Mouse (Mus musculus) kidney, embryonic 15.5 days (tissue): ENCODE measurements around the gene Ufsp1. TPM values are rescaled to one million over a fixed set of nuclear protein-coding genes. Genes with fewer than 3 reads are reported as not detected.
A peak's percentile ranks its signal among the peaks of the same experiment; 100 is the strongest.

Experiments used
- ATAC-seq: fragments of 200-750 bp; cut with Nextera tagmentation; replicated peaks from 2 replicates; pipeline ENCODE4 v1.8.0; 2017; ENCODE audit warnings: moderate TSS enrichment; ENCODE audit not compliant: low FRiP score
- H3K27ac ChIP-seq: fragments of 300-500 bp; sonication (generic); 2 replicates; pipeline ENCODE4 v1.5.1; 2015; ENCODE audit warnings: mild to moderate bottlenecking, inconsistent platforms
- H3K27me3 ChIP-seq: fragments of 300-500 bp; sonication (generic); 2 replicates; pipeline ENCODE4 v1.6.1; 2015; ENCODE audit warnings: inconsistent platforms
- H3K36me3 ChIP-seq: fragments of 300-500 bp; sonication (generic); 2 replicates; pipeline ENCODE4 v1.6.1; 2015; ENCODE audit warnings: inconsistent platforms
- H3K4me1 ChIP-seq: fragments of 300-500 bp; sonication (generic); 2 replicates; pipeline ENCODE4 v1.6.1; 2015; ENCODE audit warnings: inconsistent platforms
- H3K4me2 ChIP-seq: fragments of 300-500 bp; sonication (generic); 2 replicates; pipeline ENCODE4 v1.6.1; 2015; ENCODE audit warnings: moderate library complexity, mild to moderate bottlenecking, inconsistent platforms
- H3K4me3 ChIP-seq: fragments of 300-500 bp; sonication (generic); replicated peaks from 2 replicates; pipeline ENCODE4 v1.5.1; 2015; ENCODE audit warnings: mild to moderate bottlenecking, inconsistent platforms
- H3K9ac ChIP-seq: fragments of 300-500 bp; sonication (generic); 2 replicates; pipeline ENCODE4 v1.6.1; 2015; ENCODE audit warnings: mild to moderate bottlenecking, inconsistent platforms
- H3K9me3 ChIP-seq: fragments of 300-500 bp; sonication (generic); replicated peaks from 2 replicates; pipeline ENCODE4 v1.6.1; 2016; ENCODE audit warnings: inconsistent platforms
- WGBS: fragments of 180-500 bp; shearing (Covaris S2); methylation state at CpG from one replicate; pipeline ENCODE4 v1.1.7; 2015; ENCODE audit warnings: mixed read lengths; 5-methylcytosine and 5-hydroxymethylcytosine counted together
- microRNA-seq: library from miRNA; unstranded; fragments of <30 nt; microRNA quantifications from one replicate; pipeline ENCODE4, GENCODE M21; 2016
- polyA plus RNA-seq: library from polyadenylated mRNA; unstranded; fragments of >200 nt; fragmentation: Nextera tagmentation; extraction: Ambion mirVana; gene quantifications from 2 replicates; pipeline ENCODE4 v1.2.1, GENCODE M21; 2015

Gene Ufsp1
- polyA plus RNA-seq, 1 experiment from 2014 or later, result 5.9 TPM

GRCm38 (mm10) chr5:137338663-137339289 is 44.3 kb downstream of the Ufsp1 start:
- Histone ChIP-seq H3K27ac (peak overlapping the region; percentile 92), H3K4me2 (peak overlapping the region; percentile 77), H3K4me1 (peaks cover 32% of the 10 kb centered on the region), H3K9me3 (0 out of 2 replicates have a peak, but pooled peaks cover under 1% of the 10 kb centered on the region), H3K4me3 (peak overlapping the region; percentile 47), H3K36me3 (no peaks in the 10 kb centered on the region), H3K9ac (peak overlapping the region; percentile 52), H3K27me3 (no peaks in the 10 kb centered on the region)
- peak; percentile 17; the same call in 1 of the 2 replicates for ATAC-seq
- 2% methylated on average over 11 of the region's 11 CpGs for WGBS

- Histone ChIP-seq H3K9me3 (0 out of 2 replicates have a peak, but pooled peaks cover 2% of the 10 kb centered on the region), H3K4me1 (peaks cover 32% of the 10 kb centered on the region), H3K36me3 (no peaks in the 10 kb centered on the region), H3K27me3 (no peaks in the 10 kb centered on the region), H3K4me3 (peak overlapping the region; percentile 47), H3K4me2 (peak overlapping the region; percentile 77), H3K27ac (peak overlapping the region; percentile 92), H3K9ac (peak overlapping the region; percentile 52)
- ATAC-seq, result peak; percentile 47
- WGBS, result 5% methylated on average over 22 of the region's 22 CpGs
These were observed 45.0 kb downstream of the Ufsp1 start for GRCm38 (mm10) chr5:137339290-137339979.

DNA sequence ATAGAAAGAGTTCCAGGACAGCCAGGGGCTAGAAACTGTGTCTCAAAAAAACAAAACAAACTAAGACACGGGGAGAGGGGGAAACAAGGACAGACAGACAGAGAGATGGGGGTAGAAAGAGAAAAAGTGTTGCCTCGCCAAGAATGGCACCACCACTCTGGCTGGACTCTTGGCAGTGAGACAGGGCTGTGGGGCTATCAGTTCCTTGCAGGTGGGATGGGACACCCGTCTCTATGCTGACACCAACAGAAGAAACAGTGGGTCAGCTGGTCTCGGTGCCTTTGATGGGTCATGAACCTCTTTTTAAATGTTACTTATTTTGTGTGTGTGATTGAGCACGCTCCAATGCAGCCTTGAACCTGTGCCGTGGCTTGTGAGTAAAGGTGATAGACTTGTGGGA is 45.8 kb downstream of the Ufsp1 start:
- Histone ChIP-seq H3K4me1 (peaks cover 34% of the 10 kb centered on the region), H3K27me3 (no peaks in the 10 kb centered on the region), H3K27ac (peak overlapping the region; percentile 92), H3K9me3 (0 out of 2 replicates have a peak, but pooled peaks cover 2% of the 10 kb centered on the region), H3K4me3 (no peak overlapping the region; the same call in 1 of the 2 replicates), H3K4me2 (peak overlapping the region; percentile 77; the same call in 1 of the 2 replicates), H3K36me3 (no peaks in the 10 kb centered on the region), H3K9ac (no peak overlapping the region; the same call in 1 of the 2 replicates)
- WGBS, result 75% methylated on average over 6 of the region's 6 CpGs
- no peak for ATAC-seq

- Histone ChIP-seq H3K4me2 (no peak overlapping the region), H3K4me3 (no peak overlapping the region), H3K27me3 (no peaks in the 10 kb centered on the region), H3K4me1 (peaks cover 48% of the 10 kb centered on the region), H3K9me3 (0 out of 2 replicates have a peak, but pooled peaks cover 2% of the 10 kb centered on the region), H3K27ac (0 out of 2 replicates have a peak overlapping the region, but pooled peaks have one; percentile 14), H3K9ac (no peak overlapping the region), H3K36me3 (no peaks in the 10 kb centered on the region)
- 48% methylated on average over 7 of the region's 7 CpGs for WGBS
- ATAC-seq, result no peak
These were observed 48.1 kb downstream of the Ufsp1 start for GRCm38 (mm10) chr5:137342407-137343012.

DNA sequence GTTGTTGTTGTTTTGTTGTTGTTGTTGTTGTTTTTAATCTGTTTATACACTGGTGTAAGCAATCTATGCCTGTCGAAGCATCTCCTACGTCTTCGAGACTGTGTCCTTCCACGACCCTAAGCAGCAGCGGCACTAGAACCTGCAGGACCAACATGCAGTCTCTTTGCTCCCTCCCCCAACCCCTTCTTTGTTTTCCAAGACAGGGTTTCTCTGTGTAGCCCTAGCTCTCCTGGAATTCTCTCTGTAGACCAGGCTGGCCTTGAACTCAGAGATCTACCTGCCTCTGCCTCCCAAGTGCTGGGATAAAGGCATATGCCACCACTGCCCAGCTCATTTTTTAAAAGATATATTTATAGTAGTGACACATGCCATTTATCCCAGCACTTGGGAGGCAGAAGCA is 49.0 kb downstream of the Ufsp1 start:
- WGBS, result 88% methylated on average over 5 of the region's 5 CpGs
- Histone ChIP-seq H3K9me3 (0 out of 2 replicates have a peak, but pooled peaks cover 2% of the 10 kb centered on the region), H3K36me3 (no peaks in the 10 kb centered on the region), H3K4me3 (no peak overlapping the region), H3K4me2 (no peak overlapping the region), H3K4me1 (peaks cover 52% of the 10 kb centered on the region), H3K9ac (no peak overlapping the region), H3K27me3 (no peaks in the 10 kb centered on the region), H3K27ac (0 out of 2 replicates have a peak overlapping the region, but pooled peaks have one; percentile 13)
- no peak for ATAC-seq

- Histone ChIP-seq H3K4me1 (peaks cover 55% of the 10 kb centered on the region), H3K9ac (no peak overlapping the region), H3K27ac (no peak overlapping the region), H3K4me3 (no peak overlapping the region), H3K9me3 (0 out of 2 replicates have a peak, but pooled peaks cover 2% of the 10 kb centered on the region), H3K27me3 (no peaks in the 10 kb centered on the region), H3K36me3 (no peaks in the 10 kb centered on the region), H3K4me2 (no peak overlapping the region)
- no peak for ATAC-seq
These were observed 49.4 kb downstream of the Ufsp1 start for GRCm38 (mm10) chr5:137343869-137344268.

Small RNA genes within 50 kb of the gene (microRNA-seq; reads per million reads assigned to microRNA genes)
- gene Mir7036 (not detected), gene Mir8116 (not detected)

Other genes with a start within 250 kb of the Ufsp1 start
- gene Ap1s1, start 248.5 kb upstream of the Ufsp1 start, polyA plus RNA-seq, result 181 and 194 TPM in 2 replicates
- gene Serpine1, start 222.4 kb upstream of the Ufsp1 start, polyA plus RNA-seq, result 0.45 and 0.48 TPM in 2 replicates
- 7.9 and 9.0 TPM in 2 replicates for gene Trim56, start 178.4 kb upstream of the Ufsp1 start, polyA plus RNA-seq
- gene Muc3, start 145.3 kb upstream of the Ufsp1 start, polyA plus RNA-seq, result 0.09 TPM in 1 of 2 replicates, not detected in the other
- gene Muc3a, start 82.2 kb upstream of the Ufsp1 start, polyA plus RNA-seq, result 0.33 and 0.34 TPM in 2 replicates
- gene Ache, start 7.1 kb upstream of the Ufsp1 start, polyA plus RNA-seq, result 2.7 and 3.6 TPM in 2 replicates
- gene Srrt, start 13.0 kb downstream of the Ufsp1 start, polyA plus RNA-seq, result 141 and 158 TPM in 2 replicates
- 77.9 and 87.5 TPM in 2 replicates for gene Trip6, start 19.8 kb downstream of the Ufsp1 start, polyA plus RNA-seq
- 14.2 and 16.0 TPM in 2 replicates for gene Slc12a9, start 39.0 kb downstream of the Ufsp1 start, polyA plus RNA-seq
- 49.1 and 54.9 TPM in 2 replicates for gene Ephb4, start 55.5 kb downstream of the Ufsp1 start, polyA plus RNA-seq
- gene Zan, start 182.4 kb downstream of the Ufsp1 start, polyA plus RNA-seq, result 0.06 and 0.09 TPM in 2 replicates
- 55.9 and 57.7 TPM in 2 replicates for gene Pop7, start 207.9 kb downstream of the Ufsp1 start, polyA plus RNA-seq
- gene Gigyf1, start 223.9 kb downstream of the Ufsp1 start, polyA plus RNA-seq, result 13.2 and 14.7 TPM in 2 replicates
- 0.45 TPM in 1 of 2 replicates, not detected in the other for gene Epo, start 238.6 kb downstream of the Ufsp1 start, polyA plus RNA-seq
- gene Gnb2, start 238.9 kb downstream of the Ufsp1 start, polyA plus RNA-seq, result 337 and 348 TPM in 2 replicates